Mouse (Mus musculus): Measurements from ENCODE around the gene 4933428G20Rik.

GRCm38 (mm10) chr11:97536835-97537579 is 36.9 kb upstream of the 4933428G20Rik start:
- TF ChIP-seq MAX (IDR thresholded peaks at IDR 0.05; ENCODE audit: low read depth) (no peak), POLR2A (IDR thresholded peaks at IDR 0.05; ENCODE audit: insufficient read length, low read depth) (no peak), CEBPB (IDR thresholded peaks at IDR 0.05; ENCODE audit: insufficient read depth, poor library complexity, severe bottlenecking) (no peak), USF1 (IDR thresholded peaks at IDR 0.05; ENCODE audit: low read depth) (no peak), TCF12 (IDR thresholded peaks at IDR 0.05; ENCODE audit: insufficient read depth, poor library complexity, severe bottlenecking) (no peak), POLR2AphosphoS2 (IDR thresholded peaks at IDR 0.05; ENCODE audit: insufficient read length, low read depth) (no peak), TCF3 (IDR thresholded peaks at IDR 0.05; ENCODE audit: insufficient read length, low read depth) (no peak), MYOD1 (IDR thresholded peaks at IDR 0.05; ENCODE audit: control insufficient read depth in 1 of 3, insufficient read length in 2 of 3, low read depth in 2 of 3) (no peak), MYOG (IDR thresholded peaks at IDR 0.05; ENCODE audit: control insufficient read depth in 1 of 3, insufficient read depth in 1 of 3, insufficient read length in 2 of 3, low read depth in 2 of 3) (no peak), SRF (IDR thresholded peaks at IDR 0.05; ENCODE audit: control insufficient read depth, insufficient read length, low read depth) (no peak), E2F4 (IDR thresholded peaks at IDR 0.05; ENCODE audit: insufficient read depth) (no peak)

Data from myocyte (in vitro differentiated cells).